Mouse (Mus musculus) hindbrain, embryonic 14.5 days (tissue): ENCODE results near the gene Pigw. TPM values are rescaled to one million over a fixed set of nuclear protein-coding genes. Genes with fewer than 3 reads are reported as not detected.
"Not testable (repeated sequence)": the region's sequence is repeated elsewhere in the genome, so short reads cannot be mapped to it uniquely, and the experiment has no call there.

Experiments
- ATAC-seq: fragments of 200-750 bp; cut with Nextera tagmentation; 2 replicates; pipeline ENCODE4 v1.8.0; 2017; ENCODE audit warnings: moderate number of reproducible peaks, mild to moderate bottlenecking, moderate TSS enrichment, moderate library complexity; ENCODE audit not compliant: low FRiP score
- DNase-seq: peaks from one replicate; pipeline ENCODE4 v3.0.0-alpha.2; 2015; ENCODE audit warnings: low spot score
- H3K27ac ChIP-seq: fragments of 300-500 bp; sonication (generic); 2 replicates; pipeline ENCODE4 v1.5.1; 2014; ENCODE audit warnings: mild to moderate bottlenecking, moderate library complexity
- H3K27me3 ChIP-seq: fragments of 300-500 bp; sonication (generic); 2 replicates; pipeline ENCODE4 v1.6.1; 2014; ENCODE audit warnings: mild to moderate bottlenecking, low read length, mixed read lengths; ENCODE audit not compliant: control insufficient read depth, insufficient read depth
- H3K36me3 ChIP-seq: fragments of 300-500 bp; sonication (generic); replicated peaks from 2 replicates; pipeline ENCODE4 v1.6.1; 2014; ENCODE audit not compliant: control insufficient read depth, insufficient read depth
- H3K4me1 ChIP-seq: fragments of 300-500 bp; sonication (generic); replicated peaks from 2 replicates; pipeline ENCODE4 v1.6.1; 2014; ENCODE audit warnings: antibody characterized with exemption, low read length, mixed read lengths; ENCODE audit not compliant: control insufficient read depth, insufficient read depth
- H3K4me2 ChIP-seq: fragments of 300-500 bp; sonication (generic); replicated peaks from 2 replicates; pipeline ENCODE4 v1.6.1; 2014; ENCODE audit warnings: mild to moderate bottlenecking, moderate library complexity
- H3K4me3 ChIP-seq: fragments of 300-500 bp; sonication (generic); replicated peaks from 2 replicates; pipeline ENCODE4 v1.5.1; 2014; ENCODE audit warnings: mild to moderate bottlenecking, low read length
- H3K9ac ChIP-seq: fragments of 300-500 bp; sonication (generic); 2 replicates; pipeline ENCODE4 v1.6.1; 2014
- H3K9me3 ChIP-seq: fragments of 300-500 bp; sonication (generic); 2 replicates; pipeline ENCODE4 v1.6.1; 2016; ENCODE audit warnings: low read length; ENCODE audit not compliant: control insufficient read depth
- WGBS: fragments of 180-500 bp; shearing (Covaris S2); extraction: QIAGEN DNeasy Blood & Tissue Kit; methylation state at CpG from one replicate; pipeline ENCODE4 v1.1.7; 2014; 5-methylcytosine and 5-hydroxymethylcytosine counted together
- microRNA-seq: library from miRNA; unstranded; fragments of <30 nt; microRNA quantifications from one replicate; pipeline ENCODE4, GENCODE M21; 2016
- polyA plus RNA-seq: library from polyadenylated mRNA; unstranded; fragments of >200 nt; fragmentation: Nextera tagmentation; extraction: Ambion mirVana; gene quantifications from 2 replicates; pipeline ENCODE4 v1.2.1, GENCODE M21; 2014

The Pigw gene
- polyA plus RNA-seq, 1 experiment from 2014 or later: 2.7 TPM

DNA sequence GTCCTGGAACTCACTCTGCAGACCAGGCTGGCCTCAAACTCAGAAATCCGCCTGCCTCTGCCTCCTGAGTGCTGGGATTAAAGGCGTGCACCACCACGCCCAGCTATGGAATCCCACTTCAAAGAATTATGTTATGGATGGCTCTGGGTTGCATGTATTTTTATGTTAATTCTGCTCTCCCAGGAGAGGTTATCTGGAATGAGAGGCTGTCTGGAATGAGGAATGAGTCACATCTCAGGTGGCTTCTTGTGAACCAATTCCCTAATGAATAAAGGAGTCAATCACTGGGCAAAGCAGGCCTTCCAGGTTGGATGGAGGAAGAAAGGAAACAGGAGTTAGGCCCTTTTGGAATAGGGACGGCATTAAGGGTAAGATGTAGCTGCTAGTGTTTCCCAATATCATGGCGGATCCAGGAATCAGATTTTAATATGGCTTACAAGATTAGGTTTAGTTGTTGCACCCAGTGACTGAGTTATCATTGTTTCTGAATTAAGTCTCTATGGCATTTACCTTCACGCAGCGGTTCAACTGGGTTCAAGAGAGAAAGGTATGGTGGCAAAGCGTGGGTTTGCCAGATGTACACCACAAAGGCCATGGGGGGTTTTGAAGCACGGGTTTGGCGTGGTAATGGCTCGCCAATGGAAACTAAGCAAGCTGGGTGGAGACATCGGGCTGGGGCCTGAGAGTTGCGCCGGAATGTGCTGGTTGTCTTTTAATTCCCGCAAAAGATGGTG lies 33.2 kb downstream of the Pigw start:
- DNase-seq (no peak), ATAC-seq (no peak)
- Histone ChIP-seq H3K9me3 (no peaks in the 10 kb centered on the region), H3K4me3 (no peak overlapping the region), H3K9ac (no peak overlapping the region), H3K36me3 (peaks cover 76% of the 10 kb centered on the region), H3K27ac (no peak overlapping the region), H3K27me3 (no peaks in the 10 kb centered on the region), H3K4me1 (no peaks in the 10 kb centered on the region), H3K4me2 (no peak overlapping the region)
- 93% methylated on average over 15 of the region's 15 CpGs for WGBS

DNA sequence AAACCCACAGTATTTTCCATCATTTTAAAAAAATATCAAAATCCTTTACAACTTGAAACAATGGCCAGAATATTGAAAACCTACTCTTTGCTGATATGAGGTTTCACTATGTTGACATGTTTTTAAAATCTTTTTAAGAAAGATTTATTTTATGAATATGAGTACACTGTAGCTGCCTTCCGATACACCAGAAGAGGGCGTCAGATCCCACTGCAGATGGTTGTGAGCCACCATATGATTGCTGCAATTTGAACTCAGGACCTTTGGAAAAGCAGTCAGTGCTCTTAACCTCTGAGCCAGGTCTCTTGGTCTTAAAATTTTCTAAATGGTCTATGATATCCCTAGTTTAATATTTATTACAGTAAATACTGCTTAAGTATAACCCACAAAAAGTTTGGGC lies 40.8 kb downstream of the Pigw start:
- no peak overlapping the region for H3K27ac ChIP-seq
- no peak overlapping the region for H3K9ac ChIP-seq
- H3K27me3 ChIP-seq: no peaks in the 10 kb centered on the region
- ATAC-seq (no peak), DNase-seq (no peak)
- no peak overlapping the region for H3K4me2 ChIP-seq
- no peaks in the 10 kb centered on the region for H3K4me1 ChIP-seq
- H3K4me3 ChIP-seq: no peak overlapping the region
- H3K36me3 ChIP-seq: peaks cover 92% of the 10 kb centered on the region
- H3K9me3 ChIP-seq: no peaks in the 10 kb centered on the region
- 94% methylated on average over 2 of the region's 2 CpGs for WGBS

DNA sequence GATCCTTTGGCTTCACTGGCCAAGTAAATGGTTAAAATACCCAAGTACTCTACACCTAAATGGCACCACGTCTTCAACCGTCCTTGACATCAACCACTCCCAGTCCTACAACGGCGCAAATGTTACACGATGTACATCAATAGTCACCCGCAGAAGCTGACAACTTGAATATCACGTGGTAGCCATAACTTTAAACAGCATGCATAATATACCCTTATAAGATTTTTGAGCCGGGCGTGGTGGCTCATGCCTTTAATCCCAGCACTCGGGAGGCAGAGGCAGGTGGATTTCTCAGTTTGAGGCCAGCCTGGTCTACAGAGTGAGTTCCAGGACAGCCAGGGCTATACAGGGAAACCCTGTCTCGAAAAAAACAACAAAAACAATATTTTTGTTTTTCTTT lies 50.6 kb downstream of the Pigw start:
- not testable (repeated sequence) for H3K9me3 ChIP-seq, H3K4me1 ChIP-seq, H3K27me3 ChIP-seq, ATAC-seq, DNase-seq
- Histone ChIP-seq H3K27ac (peak overlapping the region; percentile 78), H3K4me2 (peak overlapping the region; percentile 93), H3K4me3 (peak overlapping the region; percentile 63; the same call in 1 of the 2 replicates), H3K9ac (peak overlapping the region; percentile 63), H3K36me3 (peaks cover 29% of the 10 kb centered on the region)
- WGBS: 77% methylated on average over 11 of the region's 11 CpGs

DNA sequence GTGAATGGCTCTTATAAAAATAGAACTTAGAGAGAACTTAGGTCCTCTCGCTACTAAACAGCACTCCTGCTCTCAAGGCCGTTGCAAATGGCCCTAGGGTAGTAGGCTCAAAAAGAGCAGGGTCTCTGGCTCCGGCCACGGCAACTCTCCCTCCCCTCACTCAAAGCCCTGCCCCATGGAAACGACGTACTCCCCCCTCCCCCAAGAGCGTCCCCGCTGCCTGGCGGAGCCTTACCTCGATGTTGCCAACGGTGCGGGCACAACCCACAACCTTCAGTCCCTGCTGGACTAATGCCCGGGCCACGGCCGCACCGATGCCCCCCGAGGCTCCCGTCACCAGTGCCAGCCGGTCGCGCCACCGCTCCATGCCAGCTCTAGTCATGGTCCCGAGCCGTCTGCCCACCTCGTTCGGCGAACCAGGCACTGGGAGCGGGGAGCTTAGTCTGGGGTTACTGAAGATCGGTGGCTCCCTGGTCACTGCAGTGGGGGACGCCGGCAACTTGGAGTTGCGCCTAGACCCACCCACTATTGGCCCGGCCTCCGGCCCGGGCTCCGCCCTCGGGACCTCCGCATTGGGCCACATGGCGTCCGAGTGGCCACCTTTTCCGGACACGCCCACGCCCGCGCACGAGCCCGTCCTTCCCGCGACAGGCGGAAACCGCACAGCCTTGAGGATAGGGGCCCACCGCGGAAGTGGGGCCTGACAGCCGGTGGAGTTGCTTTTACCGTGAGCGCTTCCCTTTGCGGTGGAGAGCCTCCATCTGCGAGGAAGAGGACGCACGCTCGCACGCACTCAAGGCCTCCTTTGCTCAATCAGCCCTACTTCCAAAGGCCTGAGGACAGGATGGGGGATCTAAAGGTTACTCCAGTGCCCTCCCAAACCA lies 51.3 kb downstream of the Pigw start, which contains the start of gene Dhrs11:
Gene Dhrs11 (minus strand): TSS at position 479 of the 884 bp plus-strand sequence.
- Histone ChIP-seq H3K4me1 (no peaks in the 10 kb centered on the region), H3K36me3 (peaks cover 22% of the 10 kb centered on the region), H3K9ac (peak within 1 kb of the TSS; percentile 63), H3K27ac (peak within 1 kb of the TSS; percentile 78), H3K4me3 (peak within 1 kb of the TSS; percentile 63), H3K27me3 (no peaks in the 10 kb centered on the region), H3K9me3 (no peaks in the 10 kb centered on the region), H3K4me2 (peak within 1 kb of the TSS; percentile 93)
- ATAC-seq: peak; percentile 94
- DNase-seq: peak; percentile 77
- under 1% methylated on average over 62 of the region's 62 CpGs for WGBS

DNA sequence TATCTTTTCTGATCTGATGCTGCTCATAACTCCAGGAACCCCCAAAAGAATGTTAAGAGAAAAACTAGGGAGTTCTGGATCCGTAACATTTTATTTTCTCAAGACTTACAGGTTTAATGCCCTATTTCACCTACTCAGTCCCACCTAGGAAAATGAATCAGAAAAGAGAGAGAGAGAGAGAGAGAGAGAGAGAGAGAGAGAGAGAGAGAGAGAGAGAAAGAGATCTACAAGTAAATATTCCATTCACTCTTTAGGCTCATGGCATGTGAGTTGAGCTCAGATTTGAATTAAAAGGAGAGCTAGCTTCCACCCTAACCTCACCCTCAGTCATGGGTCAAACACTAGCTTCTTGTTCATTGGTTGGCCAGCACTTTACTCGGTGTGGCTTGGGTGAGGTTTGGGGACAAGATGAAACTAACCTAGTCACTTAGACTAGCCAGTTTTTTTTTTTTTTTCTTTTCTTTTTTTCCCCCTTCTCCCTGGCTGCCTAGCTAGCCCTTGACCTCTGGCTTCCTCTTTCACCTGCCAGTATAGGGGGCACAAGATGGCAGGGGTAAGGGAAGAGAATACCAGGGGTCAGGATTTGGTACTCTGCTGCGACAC lies 52.1 kb downstream of the Pigw start:
- Histone ChIP-seq H3K9me3 (no peaks in the 10 kb centered on the region), H3K4me1 (no peaks in the 10 kb centered on the region), H3K27me3 (no peaks in the 10 kb centered on the region), H3K36me3 (peaks cover 16% of the 10 kb centered on the region), H3K27ac (no peak overlapping the region), H3K4me2 (peak overlapping the region; percentile 93), H3K4me3 (peak overlapping the region; percentile 63), H3K9ac (peak overlapping the region; percentile 63)
- DNase-seq (no peak), ATAC-seq (no peak)
- 50% methylated on average over 3 of the region's 3 CpGs for WGBS

DNA sequence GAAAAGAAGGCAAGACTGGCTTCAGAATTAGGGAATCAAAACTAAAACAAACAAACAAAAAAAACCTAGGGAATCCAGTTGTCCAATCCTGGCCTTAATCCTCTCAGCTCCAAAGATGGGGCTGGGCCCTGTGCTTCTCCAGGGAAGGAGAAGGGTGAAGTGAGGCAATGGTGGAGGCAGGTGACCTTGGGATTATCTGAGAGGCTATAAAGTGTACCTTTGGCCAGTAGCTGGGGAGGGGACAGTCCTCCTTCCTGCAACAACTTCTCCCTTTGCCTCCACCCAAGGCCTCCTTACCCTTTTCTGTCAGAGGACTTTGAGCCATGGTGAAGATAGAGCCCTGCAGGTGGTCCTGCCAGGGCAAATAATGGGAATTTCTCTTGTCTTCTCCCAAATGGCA lies 52.6 kb downstream of the Pigw start:
- Histone ChIP-seq H3K36me3 (peaks cover 11% of the 10 kb centered on the region), H3K27ac (no peak overlapping the region), H3K4me3 (no peak overlapping the region), H3K9me3 (no peaks in the 10 kb centered on the region), H3K4me2 (no peak overlapping the region), H3K4me1 (no peaks in the 10 kb centered on the region), H3K27me3 (no peaks in the 10 kb centered on the region), H3K9ac (no peak overlapping the region)
- DNase-seq: no peak
- no peak for ATAC-seq

Small RNA genes lying within 50 kb of the gene (microRNA-seq; reads per million reads assigned to microRNA genes)
- not detected for gene Gm23564

Other genes starting within 250 kb of the Pigw start
- gene Mrm1, start 60.8 kb downstream of the Pigw start, polyA plus RNA-seq: 12.2 and 16.0 TPM in 2 replicates
- 10.2 and 10.5 TPM in 2 replicates for gene Dhrs11, start 51.3 kb downstream of the Pigw start, polyA plus RNA-seq
- gene Ggnbp2, start 9.5 kb downstream of the Pigw start, polyA plus RNA-seq: 67.6 and 69.7 TPM in 2 replicates
- gene Myo19, start 137 bp downstream of the Pigw start, polyA plus RNA-seq: 6.0 and 6.1 TPM in 2 replicates
- gene Znhit3, start 36.1 kb upstream of the Pigw start, polyA plus RNA-seq: 65.3 and 70.3 TPM in 2 replicates
- 4.6 and 5.0 TPM in 2 replicates for gene Car4, start 77.5 kb upstream of the Pigw start, polyA plus RNA-seq